Mouse (Mus musculus) embryonic facial prominence, embryonic 14.5 days (tissue): Measurements from ENCODE around the gene Als2. TPM values are rescaled to one million over a fixed set of nuclear protein-coding genes. Genes with fewer than 3 reads are reported as not detected.

Experiments
- ATAC-seq: fragments of 200-750 bp; cut with Nextera tagmentation; 2 replicates; pipeline ENCODE4 v1.8.0; 2017; ENCODE audit warnings: low read depth, moderate number of reproducible peaks, moderate TSS enrichment
- DNase-seq: peaks from one replicate; pipeline ENCODE4 v3.0.0-alpha.2; 2015; ENCODE audit warnings: low spot score
- H3K27ac ChIP-seq: fragments of 300-500 bp; sonication (generic); replicated peaks from 2 replicates; pipeline ENCODE4 v1.5.1; 2014; ENCODE audit warnings: low read depth, mild to moderate bottlenecking, low read length, moderate library complexity
- H3K27me3 ChIP-seq: fragments of 300-500 bp; sonication (generic); replicated peaks from 2 replicates; pipeline ENCODE4 v1.6.1; 2014; ENCODE audit warnings: low read length; ENCODE audit not compliant: control insufficient read depth, insufficient read depth
- H3K36me3 ChIP-seq: fragments of 300-500 bp; sonication (generic); 2 replicates; pipeline ENCODE4 v1.6.1; 2014; ENCODE audit warnings: low read length, mixed read lengths; ENCODE audit not compliant: control insufficient read depth, insufficient read depth
- H3K4me1 ChIP-seq: fragments of 300-500 bp; sonication (generic); 2 replicates; pipeline ENCODE4 v1.6.1; 2014; ENCODE audit warnings: antibody characterized with exemption, low read length; ENCODE audit not compliant: control insufficient read depth, insufficient read depth
- H3K4me2 ChIP-seq: fragments of 300-500 bp; sonication (generic); 2 replicates; pipeline ENCODE4 v1.6.1; 2014; ENCODE audit warnings: low read depth, mild to moderate bottlenecking, low read length, moderate library complexity, mixed read lengths
- H3K4me3 ChIP-seq: fragments of 300-500 bp; sonication (generic); 2 replicates; pipeline ENCODE4 v1.5.1; 2014; ENCODE audit warnings: low read depth, mild to moderate bottlenecking, low read length
- H3K9ac ChIP-seq: fragments of 300-500 bp; sonication (generic); 2 replicates; pipeline ENCODE4 v1.6.1; 2014; ENCODE audit warnings: low read depth, mild to moderate bottlenecking, low read length, moderate library complexity, mixed read lengths
- H3K9me3 ChIP-seq: fragments of 300-500 bp; sonication (generic); 2 replicates; pipeline ENCODE4 v1.6.1; 2016; ENCODE audit warnings: low read length; ENCODE audit not compliant: control insufficient read depth
- WGBS: fragments of 180-500 bp; shearing (Covaris S2); extraction: QIAGEN DNeasy Blood & Tissue Kit; methylation state at CpG from one replicate; pipeline ENCODE4 v1.1.7; 2014; 5-methylcytosine and 5-hydroxymethylcytosine counted together
- polyA plus RNA-seq: library from polyadenylated mRNA; unstranded; fragments of >200 nt; fragmentation: Nextera tagmentation; extraction: Ambion mirVana; gene quantifications from 2 replicates; pipeline ENCODE4 v1.2.1, GENCODE M21; 2014

Gene Als2
- polyA plus RNA-seq, result 8.6 and 9.3 TPM in 2 replicates

GRCm38 (mm10) chr1:59236856-59237441 is at the start of gene Als2:
TSS of gene Als2 (minus strand) at chr1:59237231.
- DNase-seq, result peak; percentile 98
- H3K9me3 ChIP-seq, result no peaks in the 10 kb centered on the region
- peaks cover 5% of the 10 kb centered on the region; the same call in 1 of the 2 replicates for H3K4me1 ChIP-seq
- peak within 1 kb of the TSS; percentile 84 for H3K4me3 ChIP-seq
- under 1% methylated on average over 41 of the region's 58 CpGs for WGBS
- peak within 1 kb of the TSS; percentile 58; the same call in 1 of the 2 replicates for H3K27ac ChIP-seq
- H3K4me2 ChIP-seq, result peak within 1 kb of the TSS; percentile 56
- no peaks in the 10 kb centered on the region for H3K27me3 ChIP-seq
- peak within 1 kb of the TSS; percentile 85 for H3K9ac ChIP-seq
- H3K36me3 ChIP-seq, result no peaks in the 10 kb centered on the region
- peak; percentile 98 for ATAC-seq

- H3K36me3 ChIP-seq, result no peaks in the 10 kb centered on the region
- ATAC-seq (no peak), DNase-seq (no peak)
- H3K4me1 ChIP-seq, result no peaks in the 10 kb centered on the region; the same call in 1 of the 2 replicates
- H3K27ac ChIP-seq, result no peak overlapping the region
- 84% methylated on average over 13 of the region's 13 CpGs for WGBS
- no peak overlapping the region for H3K9ac ChIP-seq
- H3K9me3 ChIP-seq, result no peaks in the 10 kb centered on the region
- H3K4me3 ChIP-seq, result no peak overlapping the region
- no peak overlapping the region for H3K4me2 ChIP-seq
- H3K27me3 ChIP-seq, result no peaks in the 10 kb centered on the region
Measured at GRCm38 (mm10) chr1:59286316-59286850, 49.4 kb upstream of the Als2 start.

GRCm38 (mm10) chr1:59285880-59286279 is 48.8 kb upstream of the Als2 start:
- DNase-seq, result no peak
- Histone ChIP-seq H3K4me3 (no peak overlapping the region), H3K9ac (no peak overlapping the region), H3K27ac (no peak overlapping the region), H3K4me1 (no peaks in the 10 kb centered on the region), H3K4me2 (no peak overlapping the region), H3K36me3 (no peaks in the 10 kb centered on the region), H3K27me3 (no peaks in the 10 kb centered on the region), H3K9me3 (no peaks in the 10 kb centered on the region)
- 87% methylated on average over 5 of the region's 5 CpGs for WGBS
- no peak for ATAC-seq

GRCm38 (mm10) chr1:59272189-59272588 is 35.2 kb upstream of the Als2 start:
- Histone ChIP-seq H3K4me1 (peaks cover 20% of the 10 kb centered on the region), H3K9me3 (no peaks in the 10 kb centered on the region), H3K27me3 (no peaks in the 10 kb centered on the region), H3K4me2 (no peak overlapping the region), H3K36me3 (no peaks in the 10 kb centered on the region), H3K9ac (no peak overlapping the region), H3K27ac (no peak overlapping the region), H3K4me3 (no peak overlapping the region)
- 40% methylated on average over 3 of the region's 3 CpGs for WGBS
- no peak for DNase-seq
- ATAC-seq, result no peak

GRCm38 (mm10) chr1:59269951-59270689 is 33.1 kb upstream of the Als2 start:
- Histone ChIP-seq H3K27ac (peak overlapping the region; percentile 82), H3K4me3 (no peak overlapping the region), H3K36me3 (no peaks in the 10 kb centered on the region), H3K9ac (no peak overlapping the region), H3K4me1 (peaks cover 20% of the 10 kb centered on the region), H3K27me3 (no peaks in the 10 kb centered on the region), H3K4me2 (peak overlapping the region; percentile 17; the same call in 1 of the 2 replicates), H3K9me3 (no peaks in the 10 kb centered on the region)
- DNase-seq (peak; percentile 95), ATAC-seq (peak; percentile 92)
- 12% methylated on average over 20 of the region's 20 CpGs for WGBS

- no peak overlapping the region for H3K9ac ChIP-seq
- H3K9me3 ChIP-seq, result no peaks in the 10 kb centered on the region
- peaks cover 20% of the 10 kb centered on the region for H3K4me1 ChIP-seq
- ATAC-seq (peak; percentile 15; the same call in 1 of the 2 replicates), DNase-seq (no peak)
- peak overlapping the region; percentile 17; the same call in 1 of the 2 replicates for H3K4me2 ChIP-seq
- no peaks in the 10 kb centered on the region for H3K27me3 ChIP-seq
- no peak overlapping the region for H3K4me3 ChIP-seq
- WGBS, result 62% methylated on average over 6 of the region's 6 CpGs
- H3K36me3 ChIP-seq, result no peaks in the 10 kb centered on the region
- peak overlapping the region; percentile 82 for H3K27ac ChIP-seq
Measured at GRCm38 (mm10) chr1:59269466-59269865, 32.4 kb upstream of the Als2 start.

GRCm38 (mm10) chr1:59268931-59269330 is 31.9 kb upstream of the Als2 start:
- Histone ChIP-seq H3K9ac (no peak overlapping the region), H3K27me3 (no peaks in the 10 kb centered on the region), H3K4me1 (peaks cover 20% of the 10 kb centered on the region), H3K36me3 (no peaks in the 10 kb centered on the region), H3K9me3 (no peaks in the 10 kb centered on the region), H3K27ac (no peak overlapping the region), H3K4me2 (no peak overlapping the region), H3K4me3 (no peak overlapping the region)
- no peak for ATAC-seq
- DNase-seq, result no peak
- 41% methylated on average over 8 of the region's 8 CpGs for WGBS

GRCm38 (mm10) chr1:59257736-59258135 is 20.7 kb upstream of the Als2 start:
- Histone ChIP-seq H3K9me3 (no peaks in the 10 kb centered on the region), H3K4me2 (no peak overlapping the region; the same call in 1 of the 2 replicates), H3K27me3 (no peaks in the 10 kb centered on the region), H3K36me3 (no peaks in the 10 kb centered on the region), H3K27ac (no peak overlapping the region), H3K4me1 (peaks cover 13% of the 10 kb centered on the region), H3K4me3 (no peak overlapping the region), H3K9ac (no peak overlapping the region)
- DNase-seq (peak; percentile 46), ATAC-seq (no peak)
- 15% methylated on average over 3 of the region's 3 CpGs for WGBS
